Mouse (Mus musculus): ENCODE measurements around the gene Gse1. TPM values are rescaled to one million over a fixed set of nuclear protein-coding genes. Genes with fewer than 3 reads are reported as not detected.
A peak's percentile ranks its signal among the peaks of the same experiment; 100 is the strongest.

Gse1 gene
- total and polyA plus RNA-seq, 3 experiments: 23.6 to 128 (median 66.9) TPM

- H3K4me1 ChIP-seq (ENCODE audit: control insufficient read depth in 1 of 2, insufficient read depth in 2 of 2, low read length in 2 of 2): peaks cover 3 to 33% of the 10 kb centered on the region in 2 experiments; a peak in 3 of 4 replicates
- no peak overlapping the region for H3K9ac ChIP-seq (ENCODE audit: control insufficient read depth, low read depth, low read length, poor library complexity, severe bottlenecking)
- H3K79me2 ChIP-seq (ENCODE audit: control insufficient read depth, insufficient read depth, low read length, poor library complexity): peaks cover 47% of the 10 kb centered on the region
- TF ChIP-seq NRF1 (IDR thresholded peaks at IDR 0.05; ENCODE audit: insufficient read depth, low read depth, low read length, poor library complexity, severe bottlenecking) (no peak), MYC (IDR thresholded peaks at IDR 0.05; ENCODE audit: low read depth, low read length) (no peak), USF2 (IDR thresholded peaks at IDR 0.05; ENCODE audit: borderline replicate concordance in 1 of 2, insufficient read depth in 1 of 2, low read depth in 1 of 2, low read length in 2 of 2) (no peak), CHD2 (IDR thresholded peaks at IDR 0.05; ENCODE audit: low read length) (no peak), TCF12 (IDR thresholded peaks at IDR 0.05; ENCODE audit: low read depth, low read length) (no peak), TBP (IDR thresholded peaks at IDR 0.05; ENCODE audit: low read depth, low read length) (no peak), ETS1 (IDR thresholded peaks at IDR 0.05; ENCODE audit: low read depth, low read length) (no peak), SMC3 (IDR thresholded peaks at IDR 0.05; ENCODE audit: low read depth, low read length) (no peak)
- H3K36me3 ChIP-seq (ENCODE audit: control insufficient read depth in 1 of 2, insufficient read depth in 2 of 2, low read length in 2 of 2): peaks cover 6 to 26% of the 10 kb centered on the region in 2 experiments; a peak in 3 of 4 replicates
- H3K27ac ChIP-seq (ENCODE audit: control insufficient read depth, low read depth, low read length): no peak overlapping the region
- H3K9me3 ChIP-seq (replicated peaks; ENCODE audit: insufficient read depth, low read length): no peaks in the 10 kb centered on the region
- no peak for DNase-seq (ENCODE audit: low read depth, low spot score)
- H3K27me3 ChIP-seq (ENCODE audit: control insufficient read depth in 1 of 2, insufficient read depth in 2 of 2, low read length in 2 of 2): no peaks in the 10 kb centered on the region
- H3K4me3 ChIP-seq (ENCODE audit: control insufficient read depth in 1 of 2, insufficient read depth in 1 of 2, low read depth in 2 of 2, low read length in 2 of 2): no peak overlapping the region
These were observed 332.3 kb downstream of the Gse1 start for GRCm38 (mm10) chr8:120560535-120560934.

- TF ChIP-seq USF2 (IDR thresholded peaks at IDR 0.05; ENCODE audit: borderline replicate concordance in 1 of 2, insufficient read depth in 1 of 2, low read depth in 1 of 2, low read length in 2 of 2) (no peak), SMC3 (IDR thresholded peaks at IDR 0.05; ENCODE audit: low read depth, low read length) (peak; percentile 32), TCF12 (IDR thresholded peaks at IDR 0.05; ENCODE audit: low read depth, low read length) (no peak), JUND (IDR thresholded peaks at IDR 0.05; ENCODE audit: low read depth, low read length) (no peak), NELFE (IDR thresholded peaks at IDR 0.05; ENCODE audit: low read depth, low read length) (no peak), RAD21 (IDR thresholded peaks at IDR 0.05; ENCODE audit: low read depth, low read length) (peak; percentile 14), SIN3A (IDR thresholded peaks at IDR 0.05; ENCODE audit: low read length) (no peak), CTCF (IDR thresholded peaks at IDR 0.05 in 2 of 3, conservative IDR thresholded peaks at IDR 0.05 in 1 of 3; ENCODE audit: control insufficient read depth in 1 of 3, insufficient read depth in 1 of 3, low read depth in 2 of 3, low read length in 3 of 3, poor library complexity in 1 of 3, severe bottlenecking in 1 of 3) (peak; percentile 60 to 66 (median 63)), POLR2AphosphoS5 (IDR thresholded peaks at IDR 0.05; ENCODE audit: borderline replicate concordance, low read depth, low read length) (no peak), KAT2A (conservative IDR thresholded peaks at IDR 0.05; ENCODE audit: low read depth, low read length) (no peak), MYB (IDR thresholded peaks at IDR 0.05; ENCODE audit: low read depth, low read length) (no peak), ETS1 (IDR thresholded peaks at IDR 0.05; ENCODE audit: low read depth, low read length) (no peak), ZKSCAN1 (IDR thresholded peaks at IDR 0.05; ENCODE audit: low read depth, low read length) (no peak), TBP (IDR thresholded peaks at IDR 0.05; ENCODE audit: low read depth, low read length) (no peak), MAFK (IDR thresholded peaks at IDR 0.05; ENCODE audit: borderline replicate concordance, low read depth, low read length) (no peak), ZNF384 (IDR thresholded peaks at IDR 0.05; ENCODE audit: low read depth, low read length) (no peak), BHLHE40 (IDR thresholded peaks at IDR 0.05; ENCODE audit: borderline replicate concordance, low read depth, low read length) (no peak), MYC (IDR thresholded peaks at IDR 0.05; ENCODE audit: low read depth, low read length) (no peak), ZC3H11A (IDR thresholded peaks at IDR 0.05; ENCODE audit: low read depth, low read length) (no peak), TAL1 (IDR thresholded peaks at IDR 0.05; ENCODE audit: low read length) (no peak), EP300 (IDR thresholded peaks at IDR 0.05; ENCODE audit: low read depth in 1 of 2, low read length in 2 of 2) (no peak), UBTF (IDR thresholded peaks at IDR 0.05; ENCODE audit: borderline replicate concordance, insufficient read depth, low read depth, low read length) (no peak), POLR2AphosphoS2 (IDR thresholded peaks at IDR 0.05; ENCODE audit: low read length) (no peak)
- peaks cover 3 to 33% of the 10 kb centered on the region in 2 experiments; a peak in 3 of 4 replicates for H3K4me1 ChIP-seq (ENCODE audit: control insufficient read depth in 1 of 2, insufficient read depth in 2 of 2, low read length in 2 of 2)
- peaks cover 11 to 26% of the 10 kb centered on the region in 2 experiments; a peak in 3 of 4 replicates for H3K36me3 ChIP-seq (ENCODE audit: control insufficient read depth in 1 of 2, insufficient read depth in 2 of 2, low read length in 2 of 2)
These were observed 333.5 kb downstream of the Gse1 start for GRCm38 (mm10) chr8:120561539-120562435.

More at GRCm38 (mm10) chr8:120561539-120562435, 333.5 kb downstream of the Gse1 start:
- Histone ChIP-seq H3K9ac (ENCODE audit: control insufficient read depth, low read depth, low read length, poor library complexity, severe bottlenecking) (no peak overlapping the region), H3K27ac (ENCODE audit: control insufficient read depth, low read depth, low read length) (no peak overlapping the region), H3K4me3 (ENCODE audit: control insufficient read depth in 1 of 2, insufficient read depth in 1 of 2, low read depth in 2 of 2, low read length in 2 of 2) (no peak overlapping the region), H3K9me3 (replicated peaks; ENCODE audit: insufficient read depth, low read length) (no peaks in the 10 kb centered on the region), H3K79me2 (ENCODE audit: control insufficient read depth, insufficient read depth, low read length, poor library complexity) (peaks cover 34% of the 10 kb centered on the region), H3K27me3 (ENCODE audit: control insufficient read depth in 1 of 2, insufficient read depth in 2 of 2, low read length in 2 of 2) (no peaks in the 10 kb centered on the region)
- peak; percentile 54 for DNase-seq (ENCODE audit: low read depth, low spot score)

All from MEL (cell line).